Mouse (Mus musculus) mesoderm, embryonic 11.5 days (tissue): ENCODE measurements around the gene Gramd1a.

Source experiments
- DNase-seq: peaks from one replicate; pipeline ENCODE4 v3.0.0-alpha.2; 2012; ENCODE audit warnings: low read depth, low spot score

Gene Gramd1a

GRCm38 (mm10) chr7:31123697-31124096 lies 32.0 kb downstream of the Gramd1a start:
- DNase-seq, result no peak

DNA sequence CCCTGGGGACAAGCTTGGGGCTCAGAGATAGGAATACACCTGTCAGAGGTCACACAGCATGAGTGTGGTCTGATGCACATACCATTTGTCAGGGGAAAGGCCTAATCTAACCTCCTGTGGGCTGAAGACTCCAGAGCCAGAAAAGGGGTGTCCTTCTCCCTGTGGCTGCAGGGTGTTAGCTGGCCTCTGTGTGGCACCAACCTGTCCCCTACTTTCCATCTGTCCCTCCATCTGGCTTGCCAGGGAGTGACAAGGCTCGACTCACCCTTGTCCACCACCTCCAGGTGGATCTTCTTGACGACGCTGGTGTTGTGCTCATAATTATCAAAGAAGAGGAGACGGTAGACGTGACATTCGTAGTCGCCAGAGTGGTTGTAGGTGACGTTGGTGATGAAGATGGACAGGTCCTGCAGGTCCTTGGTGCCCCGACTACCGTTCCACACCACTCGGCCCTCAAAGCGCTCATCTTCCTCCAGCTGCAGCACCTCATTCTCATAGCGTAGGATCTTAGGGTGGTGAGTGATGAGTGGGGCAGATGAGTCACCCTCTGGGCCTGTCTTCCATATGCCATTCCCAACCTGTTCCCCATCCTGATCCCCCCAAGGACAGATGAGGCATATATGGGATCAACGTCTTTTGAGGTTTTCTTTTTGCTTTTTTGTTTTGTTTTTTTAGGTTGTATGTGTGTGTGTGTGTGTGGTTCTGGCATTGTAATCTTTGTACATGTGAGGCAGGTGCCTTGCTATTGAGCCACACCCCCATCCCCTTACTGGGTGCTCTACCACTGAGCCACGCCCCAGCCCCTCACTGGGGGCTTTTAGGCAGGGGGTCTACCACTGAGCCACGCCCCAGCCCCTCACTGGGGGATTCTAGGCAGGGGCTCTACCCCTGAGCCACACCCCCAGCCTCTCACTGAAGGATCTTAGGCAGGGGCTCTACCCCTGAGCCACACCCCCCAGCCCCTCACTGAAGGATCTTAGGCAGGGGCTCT lies 32.8 kb downstream of the Gramd1a start:
- no peak for DNase-seq

DNA sequence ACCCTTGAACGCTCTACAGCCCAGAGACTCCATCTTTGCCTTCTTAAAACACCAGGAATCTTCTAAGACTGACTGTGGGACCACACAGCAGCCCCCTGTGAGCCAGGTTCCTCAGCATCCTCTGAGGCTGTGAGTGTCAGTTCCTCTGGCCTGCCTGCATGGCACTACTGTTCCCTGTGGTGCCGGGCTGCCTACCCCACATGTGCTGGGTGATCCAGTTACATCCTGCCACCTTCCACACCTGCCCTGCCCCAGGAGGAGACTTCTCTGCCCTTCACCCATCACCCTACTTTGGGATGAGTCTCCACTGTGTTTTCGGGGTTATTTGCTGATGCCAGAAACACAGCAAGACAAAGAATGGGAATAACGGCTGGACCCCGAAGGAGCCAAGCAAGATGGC lies 36.1 kb downstream of the Gramd1a start:
- no peak for DNase-seq

- DNase-seq, result no peak
Measured at GRCm38 (mm10) chr7:31118486-31118885, 37.2 kb downstream of the Gramd1a start.

GRCm38 (mm10) chr7:31117465-31117864 lies 38.2 kb downstream of the Gramd1a start:
- DNase-seq, result no peak

GRCm38 (mm10) chr7:31116721-31117145 lies 39.0 kb downstream of the Gramd1a start:
- peak; percentile 32 for DNase-seq

DNA sequence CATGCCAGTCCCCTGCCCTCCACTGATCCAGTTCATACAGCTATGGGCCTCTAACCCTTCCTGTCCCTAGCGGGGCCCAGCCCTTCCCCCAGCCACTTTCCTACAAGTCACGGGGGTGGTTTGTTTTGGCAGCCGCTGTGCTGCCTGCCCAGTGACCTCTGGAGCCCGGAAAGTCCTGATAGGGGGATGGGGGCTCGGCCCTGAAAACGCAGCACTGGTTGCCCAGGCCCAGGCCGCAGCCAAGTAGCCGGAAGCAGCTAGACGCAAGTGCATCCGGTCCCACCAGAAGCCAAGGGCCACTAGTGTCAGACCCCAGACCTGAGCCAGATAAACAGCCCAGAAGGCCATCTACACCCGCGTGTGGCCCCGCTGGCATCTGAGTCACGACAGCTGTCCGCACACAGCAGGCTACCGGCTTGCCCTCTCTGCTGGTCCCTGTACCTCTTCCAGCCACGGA lies 40.1 kb downstream of the Gramd1a start:
- DNase-seq, result peak; percentile 26

- no peak for DNase-seq
Measured at GRCm38 (mm10) chr7:31115182-31115581, 40.5 kb downstream of the Gramd1a start, which contains the start of gene Hpn. Gene Hpn (minus strand): TSS chr7:31115290.

DNA sequence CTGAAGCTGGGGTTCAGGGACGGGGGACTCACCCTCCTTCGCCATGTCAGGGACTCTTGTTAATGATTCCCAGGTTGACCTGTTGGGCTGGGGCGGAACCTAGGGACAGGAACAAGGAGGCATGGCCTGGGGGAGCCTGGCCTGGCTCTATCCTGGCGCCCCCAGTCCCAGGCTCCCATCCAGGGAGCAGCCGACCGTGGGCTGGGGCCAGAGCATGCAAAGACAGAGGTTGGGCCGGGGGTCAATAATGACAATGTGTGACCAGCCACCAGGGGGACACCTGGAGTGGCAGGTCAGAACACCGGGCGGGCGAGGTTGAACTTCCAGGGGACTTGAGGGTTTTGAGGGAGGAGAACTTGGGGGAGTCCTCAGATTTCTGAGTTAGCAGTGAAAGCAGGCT lies 41.0 kb downstream of the Gramd1a start:
- no peak for DNase-seq

DNA sequence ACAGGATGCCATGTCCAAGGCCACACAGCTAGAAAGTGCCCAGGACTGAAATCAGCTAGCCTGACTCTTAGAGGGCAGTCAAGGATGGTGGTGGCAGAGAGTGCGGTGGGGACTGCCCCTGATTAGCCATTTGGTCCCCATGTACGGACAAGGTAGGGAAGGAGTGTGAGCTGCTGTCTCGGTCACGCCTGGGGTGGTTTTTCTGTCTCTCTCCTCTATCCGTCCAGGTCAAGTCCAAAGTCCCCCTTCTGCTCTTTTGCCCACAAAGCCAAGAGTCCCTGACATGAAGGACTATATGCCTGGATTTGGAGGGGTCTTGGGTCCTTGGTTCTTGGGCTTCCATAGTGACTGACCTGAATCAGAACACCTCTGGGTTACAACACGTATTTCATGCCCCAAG lies 41.9 kb downstream of the Gramd1a start:
- no peak for DNase-seq

GRCm38 (mm10) chr7:31112036-31112435 lies 43.7 kb downstream of the Gramd1a start:
- DNase-seq, result no peak

DNA sequence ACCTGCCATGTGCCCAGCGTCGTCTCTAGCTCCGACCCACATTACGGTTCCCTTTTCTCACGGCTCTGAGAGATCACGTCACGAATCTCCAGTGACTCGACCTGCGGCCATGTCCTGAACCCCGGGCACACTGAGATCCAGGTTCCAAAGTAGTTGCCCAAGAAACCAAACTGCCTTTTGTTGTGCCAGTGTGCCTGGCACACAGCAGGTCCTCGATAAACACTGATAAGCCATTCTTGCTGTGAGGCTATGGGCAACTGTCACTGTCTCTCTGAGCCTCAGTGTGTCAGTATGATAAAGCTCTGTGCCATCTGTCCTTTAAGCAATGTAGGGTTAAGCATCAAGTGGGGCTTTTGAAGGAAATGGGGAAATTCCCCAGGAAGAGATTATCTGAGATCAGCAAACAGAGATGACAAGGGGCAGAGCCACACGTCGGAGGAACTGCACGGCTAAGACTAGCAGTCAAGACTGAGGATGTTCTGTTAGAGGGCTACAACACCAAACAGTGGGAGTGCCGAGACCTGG lies 44.8 kb downstream of the Gramd1a start:
- no peak for DNase-seq

- DNase-seq, result no peak
Measured at GRCm38 (mm10) chr7:31109796-31110195, 45.9 kb downstream of the Gramd1a start.

DNA sequence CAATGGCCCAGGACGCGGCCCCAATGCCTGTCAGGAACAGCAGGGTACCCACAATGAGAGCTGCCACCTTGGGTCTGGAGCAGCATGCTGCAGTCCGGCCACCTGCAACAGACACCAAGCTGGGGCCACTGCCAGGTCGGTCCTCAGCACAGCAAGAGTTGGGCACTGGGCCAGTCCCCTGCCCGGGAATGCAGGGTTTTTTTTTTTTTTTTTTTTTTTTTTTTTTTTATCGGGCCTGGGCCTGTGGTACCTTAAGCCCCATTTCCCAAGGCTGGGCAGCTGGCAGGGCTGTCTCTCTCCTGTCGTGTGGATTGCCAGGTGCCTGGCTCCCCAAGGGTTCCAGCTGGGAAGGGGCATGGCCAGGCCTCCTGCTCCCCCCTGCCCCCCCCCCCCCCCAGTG lies 46.6 kb downstream of the Gramd1a start:
- DNase-seq, result no peak

- no peak for DNase-seq
Measured at GRCm38 (mm10) chr7:31107781-31108180, 47.9 kb downstream of the Gramd1a start.

DNA sequence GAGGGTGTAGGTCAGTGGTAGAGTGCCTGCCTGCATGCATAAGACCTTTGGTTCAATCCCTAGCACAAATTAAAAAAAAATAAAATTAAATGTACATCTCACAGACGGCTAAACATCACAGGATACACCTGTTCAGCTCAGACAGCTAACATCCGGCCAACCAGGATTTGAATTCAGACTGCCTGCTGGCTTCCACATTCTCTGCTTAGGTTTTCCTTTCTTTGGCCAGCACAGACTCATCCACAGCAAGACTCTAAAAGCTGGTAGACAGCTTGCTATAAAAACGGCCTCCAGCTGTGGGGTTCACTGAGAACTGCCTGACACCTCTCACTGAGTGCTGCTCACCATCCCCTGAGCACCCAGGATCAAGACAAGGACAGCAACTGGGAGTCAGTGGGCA lies 49.5 kb downstream of the Gramd1a start:
- DNase-seq, result no peak

- no peak for DNase-seq
Measured at GRCm38 (mm10) chr7:31105061-31105768, 50.5 kb downstream of the Gramd1a start.

DNA sequence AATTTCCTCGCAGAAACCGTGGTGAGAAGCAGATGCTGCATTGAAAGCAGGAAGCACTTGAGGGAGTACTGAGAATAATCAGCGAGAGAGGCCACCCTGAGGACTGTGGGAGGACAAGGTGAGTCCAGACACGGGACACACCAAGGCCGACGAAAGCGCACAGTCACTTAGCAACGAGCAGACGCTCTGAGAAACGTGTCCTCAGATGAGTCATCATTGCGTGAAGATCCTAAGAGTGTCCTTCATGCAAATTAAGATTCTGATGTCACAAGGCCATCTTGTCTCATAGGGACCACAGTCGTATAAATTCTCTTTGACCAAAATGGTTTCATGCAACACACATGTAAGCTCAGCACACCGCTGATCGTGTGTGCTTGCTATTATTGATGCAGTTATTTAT lies 54.9 kb downstream of the Gramd1a start:
- no peak for DNase-seq

DNA sequence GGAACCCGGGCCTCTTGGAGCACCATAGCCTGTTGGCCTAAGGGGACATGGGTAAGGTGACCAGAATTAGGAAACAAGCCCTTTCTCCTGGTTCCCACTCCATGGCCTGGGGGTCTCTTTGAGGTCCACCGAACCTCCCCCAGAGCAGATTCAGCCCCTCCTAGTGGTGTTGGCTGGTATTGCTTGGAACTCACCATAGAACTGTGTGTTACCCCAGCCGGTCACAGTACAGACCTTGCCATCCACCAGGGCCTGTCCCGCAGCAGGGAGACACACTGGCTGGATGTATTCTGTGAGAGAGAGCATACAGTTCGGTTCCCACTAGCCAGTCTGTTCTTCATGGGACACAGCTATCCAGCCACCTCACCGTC lies 56.1 kb downstream of the Gramd1a start:
- DNase-seq, result no peak

- no peak for DNase-seq
Measured at GRCm38 (mm10) chr7:31098697-31099611, 56.7 kb downstream of the Gramd1a start.

DNA sequence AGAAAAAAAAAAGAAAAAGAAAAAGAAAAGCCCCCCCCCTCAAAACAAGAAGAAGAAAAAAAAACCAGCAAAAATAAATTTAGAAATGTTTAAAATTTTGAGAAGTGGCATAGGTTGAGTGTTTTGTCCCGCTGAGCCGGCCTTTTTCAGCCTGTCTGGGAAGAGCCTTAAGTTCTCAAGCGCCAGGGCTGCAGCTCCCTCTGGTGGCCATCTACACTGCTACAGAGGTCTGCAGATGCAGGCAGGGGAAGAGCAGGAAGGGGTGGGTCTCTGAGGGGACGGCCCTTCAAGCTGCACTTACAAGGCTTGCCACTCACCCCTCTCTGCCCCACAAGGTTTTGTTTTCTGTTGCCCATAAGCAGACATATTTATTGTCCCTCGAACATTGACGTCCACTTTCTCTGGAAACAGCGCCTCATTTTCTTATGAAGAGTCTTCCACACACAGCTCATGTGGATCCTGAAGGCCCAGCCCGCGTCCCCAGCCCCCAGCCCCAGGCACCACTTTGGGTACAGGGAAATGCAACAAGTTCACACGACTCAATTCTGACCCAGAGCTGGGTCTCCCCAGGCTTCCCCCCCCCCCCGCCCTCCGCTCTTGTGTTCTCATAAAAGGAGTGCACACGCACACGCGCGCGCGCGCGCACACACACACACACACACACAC lies 58.0 kb downstream of the Gramd1a start:
- DNase-seq, result peak; percentile 93
